Mouse (Mus musculus): Measurements from ENCODE around the gene Sult1a1.

The Sult1a1 gene

DNA sequence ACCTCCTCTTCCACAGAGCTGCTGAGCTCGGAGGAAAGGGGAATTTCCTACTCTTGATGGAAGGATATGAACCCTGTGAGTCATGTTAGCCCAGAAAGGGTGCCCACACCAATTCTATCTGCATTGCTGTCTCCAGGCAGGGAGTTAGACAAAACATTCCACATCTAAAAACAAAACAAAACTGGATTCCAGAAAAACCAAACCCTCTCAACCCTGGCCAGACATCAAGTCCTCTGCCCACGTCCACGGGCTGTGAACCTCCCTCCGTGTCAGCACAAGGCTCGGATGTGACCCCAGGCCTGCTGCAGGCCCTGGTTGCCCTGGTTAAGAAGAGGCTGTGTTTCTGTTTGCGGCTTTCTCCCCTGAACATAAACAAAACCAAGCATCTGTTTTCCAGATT is 48.1 kb downstream of the Sult1a1 start:
- in situ Hi-C loops (cut with MboI, MseI), result loop anchor here (5.0 kb wide), 1 partner anchor 41 kb away; the partner anchor contains the start of gene Cln3

DNA sequence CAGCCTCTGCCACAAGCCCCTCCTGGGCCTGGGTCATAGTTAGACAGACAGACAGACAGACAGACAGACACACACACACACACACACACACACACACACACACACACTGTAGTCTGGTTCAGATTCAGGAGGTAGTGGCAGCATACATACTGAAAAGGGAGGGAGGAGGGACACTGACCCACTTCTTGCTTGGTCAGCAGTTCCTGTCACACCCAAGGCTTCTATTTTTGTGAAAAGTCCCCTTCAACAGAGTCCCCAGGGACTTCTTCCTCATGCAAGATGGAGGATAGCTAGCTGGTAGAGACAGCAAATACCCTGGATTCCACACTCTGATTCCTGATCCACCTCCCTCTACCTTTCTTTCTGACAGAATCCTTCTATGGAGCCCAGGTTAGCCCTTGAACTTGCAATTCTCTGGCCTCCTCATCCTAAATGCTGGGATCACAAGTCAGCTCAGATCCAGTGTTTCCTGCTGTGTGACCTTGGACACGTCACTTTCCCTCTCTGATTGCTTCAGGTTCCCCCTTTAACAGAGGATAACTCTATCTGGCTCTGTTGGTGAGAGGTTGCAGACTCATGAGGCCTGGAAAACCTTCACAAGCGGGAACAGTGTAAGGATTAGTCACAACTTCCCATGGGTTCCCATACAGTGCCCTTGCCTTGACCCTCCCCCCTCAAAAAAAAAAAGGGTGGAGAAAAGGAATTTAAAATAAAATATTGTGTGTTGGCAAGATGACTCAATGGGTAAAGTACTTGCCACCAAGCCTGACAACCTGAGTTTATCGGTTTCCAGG is 50.2 kb downstream of the Sult1a1 start:
- in situ Hi-C loops (cut with MboI, MseI), result loop anchor here (5.0 kb wide), 1 partner anchor 39 kb away; the partner anchor contains the start of gene Cln3

DNA sequence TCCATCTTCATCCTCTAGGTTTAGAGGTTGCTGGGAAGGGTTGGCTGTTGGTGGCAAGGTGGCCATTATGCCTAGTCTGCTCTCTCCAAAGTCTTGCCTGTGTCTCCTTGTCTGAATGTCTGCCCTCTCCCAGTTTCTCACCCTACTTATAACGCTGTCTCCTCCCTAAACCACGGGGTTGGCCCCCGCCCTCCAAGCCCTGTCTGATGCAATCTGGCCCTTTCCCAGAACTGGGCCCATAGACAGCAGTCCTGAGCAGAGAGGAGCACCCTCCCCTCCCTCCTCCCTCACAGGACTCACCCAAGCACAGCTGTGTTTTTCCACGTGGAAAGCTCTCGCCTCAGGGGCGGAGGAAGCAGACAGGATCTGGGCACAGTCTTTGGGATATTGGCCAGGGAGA is 50.9 kb downstream of the Sult1a1 start:
- in situ Hi-C loops (cut with MboI, MseI), result loop anchor here (5.0 kb wide), 1 partner anchor 38 kb away; the partner anchor contains the start of gene Cln3

DNA sequence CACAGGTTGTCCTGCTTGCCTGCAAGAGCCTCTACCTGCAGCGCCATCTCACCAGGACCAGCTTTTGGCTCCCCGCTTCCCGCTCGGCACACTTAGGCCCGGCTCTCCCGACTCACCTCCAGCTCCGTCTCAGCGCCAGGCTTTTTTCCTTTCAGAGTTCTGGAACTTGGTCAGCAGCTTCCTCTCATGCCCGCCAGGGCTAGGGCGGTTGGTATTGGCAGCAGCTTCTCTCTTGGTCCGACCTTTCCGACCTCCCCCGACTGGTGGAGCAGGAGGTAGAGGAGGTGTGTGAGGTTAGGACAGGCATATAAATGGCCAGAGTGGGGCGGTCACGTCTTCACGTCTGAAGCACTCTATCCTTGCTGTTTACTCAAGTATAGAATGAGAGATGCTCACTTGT is 51.5 kb downstream of the Sult1a1 start:
- in situ Hi-C loops (cut with MboI, MseI), result loop anchor here (5.0 kb wide), 1 partner anchor 37 kb away; the partner anchor contains the start of gene Cln3

DNA sequence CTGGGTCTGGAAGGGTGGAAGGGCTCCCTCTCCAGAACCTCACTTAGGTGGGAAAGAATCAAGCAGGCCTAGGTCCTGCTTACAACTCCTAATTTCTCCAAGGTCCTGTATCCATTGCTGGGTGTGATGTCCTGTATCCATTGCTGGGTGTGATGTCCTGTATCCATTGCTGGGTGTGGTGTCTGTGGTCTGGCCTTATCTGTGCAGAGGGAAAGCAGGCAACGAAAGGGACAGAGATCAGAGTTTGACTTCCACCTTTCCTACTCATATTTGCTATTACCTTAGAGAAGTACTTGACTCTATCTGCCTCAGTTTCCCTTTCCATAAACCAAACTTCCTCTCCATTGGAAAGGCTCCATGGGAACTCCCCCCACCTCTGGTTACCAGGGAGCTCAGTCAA is 52.9 kb downstream of the Sult1a1 start:
- in situ Hi-C loops (cut with MboI, MseI), result no loop called here
